Mouse (Mus musculus): ENCODE measurements around the gene Adap2. TPM values are rescaled to one million over a fixed set of nuclear protein-coding genes. Genes with fewer than 3 reads are reported as not detected.
"Not testable (repeated sequence)": the region's sequence is repeated elsewhere in the genome, so short reads cannot be mapped to it uniquely, and the experiment has no call there.

The Adap2 gene
- total RNA-seq (2022) = 10 to 100 TPM in 2 of 4 experiments, 1 to 10 TPM in 2; 6.9 to 12.6 (median 9.4) TPM

DNA sequence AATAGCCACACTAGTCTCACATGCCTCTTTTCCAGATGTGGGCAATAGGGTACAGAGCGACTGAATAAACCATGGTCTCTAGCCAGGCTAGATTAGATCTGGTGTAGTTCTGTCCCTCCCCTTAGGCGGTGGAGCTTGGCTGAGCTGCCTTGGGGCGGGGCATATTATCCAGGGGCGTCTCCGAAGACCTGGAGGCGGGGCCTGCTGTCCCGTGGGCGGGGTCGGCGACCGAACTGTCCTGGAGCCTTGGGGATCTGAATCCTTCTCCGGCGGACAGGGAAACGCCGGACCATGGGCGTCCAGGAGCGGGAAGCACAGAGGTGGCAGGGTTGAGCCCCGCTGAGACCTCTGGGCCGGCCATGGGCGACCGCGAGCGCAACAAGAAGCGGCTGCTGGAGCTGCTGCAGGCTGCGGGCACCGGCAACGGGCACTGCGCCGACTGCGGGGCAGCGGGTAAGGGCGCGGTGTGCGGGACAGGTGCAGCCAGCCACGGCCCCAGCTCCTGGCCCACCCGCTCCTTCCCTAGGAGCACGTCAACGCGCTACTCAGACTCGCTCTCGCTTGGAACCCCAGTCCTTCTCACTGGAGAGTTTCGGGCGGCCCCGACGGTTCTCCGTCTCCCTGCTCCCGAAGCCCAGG, at the start of gene Adap2:
Adap2 (plus strand) TSS at position 249 of the 639 bp plus-strand sequence.
- peak; percentile 18 to 54 for DNase-seq (ENCODE audit: low spot score in 2 of 2)

DNA sequence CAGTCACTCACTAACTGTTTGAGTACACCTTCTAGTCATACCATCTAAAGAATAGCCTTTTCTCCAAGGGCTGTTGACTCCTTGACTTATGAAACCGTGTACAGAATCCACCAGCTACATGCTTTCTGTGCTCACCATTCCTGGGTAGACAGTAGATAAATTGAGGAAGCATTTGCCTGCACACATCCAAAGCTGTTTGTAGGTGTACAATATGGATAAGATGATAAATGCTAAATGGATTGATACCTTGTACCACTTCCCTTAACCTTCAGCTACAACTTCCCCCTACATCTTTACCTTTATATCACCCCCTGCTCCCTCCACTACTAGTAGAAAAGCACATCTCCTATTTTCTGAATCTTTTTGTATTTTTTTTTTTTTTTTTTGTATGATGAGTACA, 49.5 kb upstream of the Adap2 start:
- no peak for DNase-seq (ENCODE audit: low spot score in 2 of 2)

DNA sequence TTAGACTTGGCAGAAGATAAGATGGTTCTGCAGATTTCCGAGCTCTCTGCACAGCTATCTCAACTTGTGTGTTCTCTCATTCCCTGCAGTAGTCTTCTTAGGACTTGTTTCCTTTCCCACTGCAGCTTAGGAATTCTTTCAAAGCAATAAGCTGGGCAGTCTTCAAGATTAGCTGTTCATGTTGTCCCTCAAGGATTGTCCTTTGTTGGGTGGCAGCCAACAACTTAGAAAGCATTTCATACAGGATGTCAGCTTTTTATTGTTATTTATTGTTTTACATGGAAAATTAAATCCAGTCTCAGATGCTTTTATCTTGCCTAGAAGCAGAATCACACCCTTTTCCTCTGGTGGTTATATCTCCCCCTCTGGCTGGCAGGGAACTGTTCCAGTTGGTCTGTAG, 37.5 kb upstream of the Adap2 start:
- no peak for DNase-seq (ENCODE audit: low spot score in 2 of 2)

DNA sequence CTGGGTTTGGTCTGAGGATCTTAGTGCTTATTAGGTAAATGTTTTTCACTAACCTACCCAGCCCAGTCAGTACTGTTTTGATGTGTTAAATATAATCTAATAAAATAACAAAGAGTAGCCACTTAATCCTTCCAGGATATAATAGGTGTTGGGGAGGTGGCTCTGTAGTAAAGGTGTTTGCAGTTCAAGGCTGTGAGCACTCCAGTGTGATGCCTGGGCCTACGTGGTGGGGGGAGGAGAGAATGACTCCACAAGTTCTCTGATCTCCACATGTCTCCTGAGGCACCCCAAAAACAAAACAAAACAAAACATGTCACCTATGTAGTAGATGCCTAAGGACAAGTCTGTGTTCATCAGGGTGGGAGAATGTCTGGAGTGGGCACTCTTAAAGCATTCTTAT, 21.9 kb upstream of the Adap2 start:
- no peak for DNase-seq (ENCODE audit: low spot score in 2 of 2)

DNA sequence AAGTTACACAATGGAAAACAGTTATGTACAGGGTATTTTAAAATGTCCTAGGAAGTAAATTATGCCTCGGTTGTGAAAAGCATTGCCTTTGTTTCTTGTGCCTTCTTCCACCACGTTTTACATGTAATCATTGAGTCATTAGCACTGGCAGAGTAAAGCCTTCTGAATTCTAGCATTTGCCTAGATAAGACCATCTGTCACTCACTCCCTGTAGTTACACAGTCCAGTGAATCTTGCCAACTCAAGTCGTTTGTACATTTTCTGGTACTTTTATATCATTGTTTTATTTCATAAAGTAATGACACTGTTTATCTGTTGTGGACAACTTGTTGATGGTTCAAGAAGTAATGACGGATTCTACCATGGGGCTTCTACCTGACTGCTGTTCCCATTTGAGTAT, 19.2 kb upstream of the Adap2 start:
- DNase-seq (ENCODE audit: low spot score in 2 of 2) = no peak

DNA sequence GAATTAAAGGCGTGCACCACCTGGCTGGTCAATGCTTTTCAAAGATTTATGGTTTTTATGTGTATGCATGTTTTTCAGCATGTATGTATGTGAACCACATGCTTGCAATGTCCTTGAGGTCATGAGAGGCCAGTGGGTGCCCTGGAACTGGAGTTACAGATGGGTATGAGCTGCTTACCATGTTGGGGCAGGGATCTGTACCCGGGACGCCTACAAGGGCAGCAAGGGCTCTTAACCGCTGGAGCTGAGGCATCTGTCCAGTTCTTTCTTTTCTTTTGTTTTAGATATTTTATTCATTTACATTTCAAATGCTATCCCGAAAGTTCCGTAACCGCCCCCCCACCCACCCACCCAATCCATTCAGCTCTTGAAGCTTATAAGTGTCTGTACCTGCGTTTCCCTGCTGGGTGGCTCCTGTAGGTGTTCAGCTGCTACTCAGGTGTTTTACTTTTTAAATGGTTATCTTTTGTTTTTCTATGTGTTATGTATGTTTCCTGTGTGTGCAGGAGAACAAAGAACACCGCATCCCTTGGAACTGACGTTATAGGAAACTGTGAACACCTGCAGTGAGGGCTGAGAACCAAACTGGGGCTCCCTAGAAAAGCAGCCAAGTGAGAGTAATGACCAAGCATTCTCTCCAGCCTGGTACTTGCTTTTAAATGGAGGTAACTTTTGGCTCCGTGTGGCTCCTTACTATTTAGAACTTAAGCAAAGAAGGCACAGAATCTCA, 17.8 kb upstream of the Adap2 start:
- no peak for DNase-seq (ENCODE audit: low spot score in 2 of 2)

DNA sequence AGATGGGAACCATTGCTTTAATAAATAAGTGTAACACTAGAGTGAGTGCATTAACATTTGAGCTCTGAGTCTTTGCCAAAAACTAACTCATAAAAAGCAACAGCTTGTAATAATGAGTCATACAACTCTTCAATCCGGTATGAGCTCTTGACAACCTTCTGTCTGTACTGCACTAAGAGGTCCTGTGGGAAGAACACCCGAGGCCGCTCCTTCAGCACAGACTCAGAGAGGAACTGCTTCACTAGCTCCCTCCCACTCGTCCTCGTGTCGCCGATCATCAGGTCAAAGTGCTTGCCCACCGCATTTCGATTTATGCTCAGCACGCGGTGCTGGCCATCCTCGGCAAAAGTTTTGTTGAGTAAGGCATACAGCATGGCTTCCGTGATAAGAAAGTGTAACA, 17.1 kb upstream of the Adap2 start:
- DNase-seq (ENCODE audit: low spot score in 2 of 2) = no peak

DNA sequence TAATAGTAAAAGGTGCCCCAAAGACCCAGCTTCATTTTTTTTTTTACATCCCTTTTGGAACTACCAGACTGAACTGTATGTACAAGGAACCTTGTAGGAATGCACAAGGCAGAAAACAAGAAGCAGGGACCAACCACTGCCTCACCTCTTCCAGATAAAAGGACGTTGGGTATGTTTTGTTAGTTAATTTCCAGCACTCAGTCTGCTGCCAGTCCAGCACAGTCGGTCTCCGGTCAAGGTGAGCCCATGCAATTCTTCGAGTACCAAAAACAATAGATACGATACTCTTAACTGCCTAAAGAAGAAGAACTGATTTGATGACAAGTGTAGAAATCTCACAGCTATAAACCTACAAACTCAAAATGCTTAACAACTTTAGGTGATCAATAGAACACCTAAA, 16.1 kb upstream of the Adap2 start:
- DNase-seq (ENCODE audit: low spot score in 2 of 2) = no peak

DNA sequence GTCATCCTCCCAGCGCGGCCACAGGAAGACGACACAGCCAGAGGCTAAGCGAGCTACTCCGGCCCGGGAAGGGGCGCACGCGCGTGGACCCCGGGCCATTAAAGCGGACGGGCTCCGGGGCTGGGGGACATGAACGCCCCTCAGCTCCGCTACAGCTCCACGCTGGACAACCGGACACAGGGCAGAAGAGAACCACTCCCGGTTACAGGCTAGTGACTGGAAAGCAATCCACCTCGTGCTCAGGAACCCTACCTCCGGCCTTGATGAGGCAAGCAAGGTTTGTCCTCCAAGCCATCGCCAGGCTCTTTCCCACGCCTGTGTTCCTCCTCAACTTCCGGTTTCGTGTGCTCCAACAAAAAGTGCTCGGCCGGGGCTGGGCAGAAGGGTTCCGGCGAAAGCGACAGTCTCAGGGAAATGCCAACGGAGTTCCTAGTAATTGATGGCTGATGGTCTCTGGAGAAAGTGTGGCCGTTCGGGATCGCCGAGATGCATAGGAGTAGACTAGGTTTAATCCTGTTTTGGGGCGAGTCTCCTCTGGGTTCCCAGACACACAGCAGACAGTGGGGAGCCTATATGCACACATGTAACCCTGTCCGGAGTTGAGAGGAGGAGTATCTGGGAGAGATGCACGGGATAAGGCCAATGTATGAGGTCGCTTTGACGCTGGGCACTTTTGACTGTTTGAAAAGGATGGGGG, 11.9 kb upstream of the Adap2 start, which contains the start of gene Tefm:
Tefm (minus strand) TSS at position 351 of the 697 bp plus-strand sequence.
- DNase-seq (ENCODE audit: low spot score in 2 of 2) = peak; percentile 59 to 85

DNA sequence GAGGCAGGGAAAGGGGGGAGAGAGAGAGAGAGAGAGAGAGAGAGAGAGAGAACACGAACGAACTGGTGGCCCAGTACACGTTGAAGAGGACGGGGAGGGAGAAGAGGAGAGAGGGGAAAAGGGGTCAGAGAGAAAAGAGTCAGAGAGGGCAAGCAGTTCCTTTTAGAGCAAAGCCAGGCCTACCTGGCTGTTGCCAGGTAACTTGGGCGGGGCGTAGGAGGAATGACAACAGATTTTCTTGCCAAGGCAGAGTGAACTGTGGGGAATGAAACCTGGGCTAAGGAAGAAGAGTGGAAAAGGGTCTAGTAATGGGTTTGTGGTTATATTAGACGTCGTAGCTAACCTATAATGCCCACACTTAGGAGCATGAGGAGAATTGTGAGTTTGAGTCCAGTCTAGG, 11.0 kb upstream of the Adap2 start:
- no peak for DNase-seq (ENCODE audit: low spot score in 2 of 2)

DNA sequence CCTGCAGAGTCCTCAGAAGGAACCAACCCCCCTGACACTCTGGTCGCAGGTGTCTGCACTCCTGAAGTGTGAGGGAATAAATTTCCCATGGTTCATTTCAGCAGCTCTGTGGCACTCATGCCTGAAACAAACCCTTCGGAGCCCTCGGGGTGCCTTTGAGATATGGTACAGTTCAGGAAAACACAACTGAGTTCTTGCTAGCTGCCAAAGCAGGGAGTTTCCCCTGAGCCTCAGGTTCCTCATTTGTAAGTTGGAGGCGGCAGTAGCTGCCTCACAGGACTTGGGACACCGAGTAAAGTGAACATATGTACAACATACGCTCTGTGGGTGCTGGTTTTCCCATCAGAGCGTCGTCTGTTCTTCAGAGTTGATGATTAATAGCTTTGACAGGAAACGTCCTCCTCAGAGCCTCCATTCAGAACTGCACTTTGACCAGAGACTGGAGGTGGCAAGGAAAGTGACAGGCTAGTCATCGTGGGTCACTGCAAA, 8.1 kb upstream of the Adap2 start:
- no peak for DNase-seq (ENCODE audit: low spot score in 2 of 2)

DNA sequence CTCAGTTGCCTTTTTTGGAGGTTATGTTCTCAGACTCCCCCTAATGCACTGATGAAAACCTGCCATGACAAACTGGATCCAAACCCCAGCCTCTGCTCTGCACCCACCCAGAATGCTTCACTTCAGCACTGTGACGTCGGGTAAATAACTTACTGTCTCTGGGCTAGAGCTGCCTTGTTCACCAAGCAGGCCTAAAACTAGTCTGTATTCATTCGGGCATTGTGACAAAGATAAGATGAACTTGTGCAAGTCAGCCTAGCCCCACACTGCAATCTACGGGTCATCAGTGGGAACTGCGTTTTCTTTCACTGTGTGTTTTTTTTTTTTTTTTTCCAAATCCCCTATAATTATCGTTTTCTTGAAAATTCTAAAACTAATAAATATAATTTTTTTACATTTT, 6.2 kb upstream of the Adap2 start:
- no peak for DNase-seq (ENCODE audit: low spot score in 2 of 2)

DNA sequence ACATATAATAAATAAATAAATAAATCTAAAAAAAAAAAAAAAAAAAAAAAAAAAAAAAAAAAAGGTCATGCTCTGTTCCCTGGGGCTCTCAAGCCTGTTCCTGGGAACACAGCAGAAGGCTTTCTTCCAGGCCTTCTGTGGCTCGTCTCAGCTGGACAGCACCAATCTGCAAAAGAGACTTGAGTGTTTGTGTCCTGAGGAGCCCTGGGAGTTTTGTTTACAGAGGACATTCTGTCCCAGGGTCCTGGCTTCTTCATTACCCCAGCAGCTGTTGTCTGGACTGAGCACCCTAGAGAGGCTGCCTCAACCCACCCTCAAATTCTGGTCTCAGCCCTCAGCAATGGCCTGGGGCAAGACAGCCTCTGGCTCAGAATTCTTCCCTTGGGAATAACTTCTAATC, 5.6 kb upstream of the Adap2 start:
- no peak for DNase-seq (ENCODE audit: low spot score in 2 of 2)

DNA sequence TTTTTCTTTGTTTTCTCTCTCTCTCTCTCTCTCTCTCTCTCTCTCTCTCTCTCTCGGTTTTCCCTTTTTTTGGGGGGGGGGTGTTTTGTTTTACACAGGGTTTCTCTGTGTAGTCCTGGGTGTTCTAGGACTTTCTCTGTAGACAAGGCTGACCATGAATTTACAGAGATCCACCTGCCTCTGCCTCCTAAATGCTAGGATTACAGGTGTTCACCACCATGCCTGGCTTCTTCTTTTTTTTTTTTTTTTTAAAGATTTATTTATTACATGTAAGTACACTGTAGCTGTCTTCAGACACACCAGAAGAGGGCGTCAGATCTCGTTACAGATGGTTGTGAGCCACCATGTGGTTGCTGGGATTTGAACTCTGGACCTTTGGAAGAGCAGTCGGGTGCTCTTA, 4.9 kb upstream of the Adap2 start:
- DNase-seq (ENCODE audit: low spot score in 2 of 2) = not testable (repeated sequence)

DNA sequence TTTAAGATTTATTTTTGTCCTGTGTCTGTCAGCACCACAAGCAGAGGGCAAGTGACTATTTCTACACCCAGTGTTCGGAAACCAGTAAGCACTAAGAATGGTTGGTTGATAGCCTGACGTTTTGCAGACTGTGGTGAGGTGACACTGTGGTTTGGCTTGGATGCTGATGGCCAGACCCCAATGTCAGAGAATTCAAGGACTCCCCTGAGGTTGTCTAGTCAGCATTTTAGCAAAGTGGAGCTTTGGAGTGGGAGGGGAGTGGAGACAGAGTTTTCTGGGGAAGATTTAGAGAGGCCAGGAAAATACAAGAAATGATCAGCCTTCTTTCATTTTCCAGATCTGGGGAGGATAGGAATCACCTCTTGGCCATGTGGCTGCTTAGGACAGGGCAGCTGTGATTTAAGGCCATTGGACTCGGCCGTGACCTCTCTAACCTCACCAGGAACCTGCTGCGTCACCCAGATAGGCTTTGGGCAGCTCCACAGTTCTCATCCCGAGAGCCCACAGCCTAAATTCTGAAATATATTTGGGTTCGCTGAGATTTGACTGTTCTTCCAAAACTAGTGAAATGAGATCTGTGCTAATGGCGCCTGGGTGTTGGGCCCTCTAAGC, 4.4 kb upstream of the Adap2 start:
- DNase-seq (ENCODE audit: low spot score in 2 of 2) = no peak

DNA sequence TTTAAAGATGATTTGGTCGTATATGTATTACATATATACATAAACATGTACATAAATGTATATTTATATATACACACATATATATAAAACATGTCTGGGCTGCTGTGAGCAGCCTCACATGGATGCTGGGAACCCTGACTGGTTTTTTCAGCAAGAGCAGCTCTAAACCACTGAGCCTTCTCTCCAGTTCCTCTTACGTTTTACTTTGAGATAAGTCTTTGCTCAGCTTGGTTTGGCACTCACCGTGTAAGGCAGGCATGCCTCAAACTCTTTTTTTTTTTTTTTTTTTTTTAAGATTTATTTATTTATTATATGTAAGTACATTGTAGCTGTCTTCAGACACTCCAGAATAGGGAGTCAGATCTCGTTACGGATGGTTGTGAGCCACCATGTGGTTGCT, 3.3 kb upstream of the Adap2 start:
- no peak for DNase-seq (ENCODE audit: low spot score in 2 of 2)

DNA sequence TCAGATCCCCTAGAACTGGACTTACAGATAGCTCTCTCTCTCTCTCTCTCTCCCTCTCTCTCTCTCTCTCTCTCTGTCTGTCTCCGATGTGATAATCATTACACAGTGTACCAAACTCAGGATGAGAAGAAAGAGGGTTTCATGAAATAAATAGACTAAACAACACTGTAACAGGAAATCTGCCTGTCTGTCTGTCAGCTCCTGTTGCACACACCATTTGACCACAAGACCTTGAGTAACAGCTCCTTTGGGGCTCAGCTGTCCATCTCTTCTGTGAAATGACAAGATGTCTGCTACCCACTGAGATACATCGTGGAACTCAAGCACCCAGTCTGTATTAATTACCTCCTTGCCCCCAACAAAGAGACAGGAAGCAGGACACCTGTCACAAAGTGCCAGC, 2.4 kb upstream of the Adap2 start:
- DNase-seq (ENCODE audit: low spot score in 2 of 2) = no peak

DNA sequence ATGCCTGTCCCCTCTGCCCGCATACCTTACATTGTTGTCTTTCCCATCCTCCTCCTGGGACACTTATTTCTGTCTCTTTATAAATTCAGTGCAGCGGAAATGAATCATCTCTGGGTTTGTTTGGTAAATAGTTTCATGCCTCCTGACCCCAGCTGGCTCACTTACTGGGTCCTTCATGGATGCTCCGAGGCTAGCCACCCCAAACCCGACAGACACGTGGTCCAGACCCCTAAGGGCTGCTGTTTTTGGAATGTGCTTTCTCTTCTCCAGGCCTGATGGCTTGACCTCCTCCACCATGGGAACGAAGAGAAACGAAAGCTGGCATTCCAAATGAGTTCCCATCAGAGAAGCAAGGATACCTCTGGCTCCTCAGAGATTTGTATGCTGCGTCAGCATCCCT, 1.5 kb upstream of the Adap2 start:
- no peak for DNase-seq (ENCODE audit: low spot score in 2 of 2)

DNA sequence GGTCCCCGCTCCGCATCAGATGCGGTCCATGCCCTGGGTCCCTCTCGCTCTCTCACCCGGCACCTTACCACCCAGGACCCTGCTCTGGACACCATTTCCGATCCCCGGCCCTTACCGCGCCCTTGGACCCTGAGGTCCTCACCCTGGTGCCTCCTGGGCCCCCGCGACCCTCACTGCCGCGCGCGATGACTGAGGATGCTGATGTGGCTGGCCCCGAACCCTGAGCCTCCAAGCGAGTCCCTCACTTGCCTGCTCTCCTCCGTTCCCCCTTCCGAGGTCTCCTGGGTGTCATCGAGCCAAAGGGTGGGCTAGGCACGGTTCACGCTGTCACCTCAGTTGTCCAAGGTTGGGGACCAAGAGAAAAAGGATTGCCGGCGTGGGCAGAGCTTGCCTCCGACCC, 596 bp downstream of the Adap2 start:
- no peak for DNase-seq (ENCODE audit: low spot score in 2 of 2)

DNA sequence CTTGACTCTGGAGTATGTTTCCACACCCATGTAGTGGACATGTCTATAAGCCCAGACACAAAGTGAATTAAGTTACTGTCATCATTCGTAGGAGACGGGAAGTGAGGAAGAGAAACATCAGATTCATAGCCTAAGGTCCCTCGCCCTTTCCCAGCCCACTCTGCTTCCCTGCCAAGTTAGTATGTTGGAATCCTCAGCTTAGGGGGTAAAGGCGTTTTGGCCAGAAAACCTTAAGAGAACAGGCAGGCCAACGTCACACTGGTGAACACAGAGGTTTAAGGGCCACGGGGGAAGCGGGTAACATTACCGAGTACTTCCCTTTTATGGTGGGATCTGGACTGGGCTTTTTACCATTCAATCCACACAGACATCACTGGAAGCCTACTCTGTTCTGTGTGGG, 1.6 kb downstream of the Adap2 start:
- no peak for DNase-seq (ENCODE audit: low spot score in 2 of 2)

DNA sequence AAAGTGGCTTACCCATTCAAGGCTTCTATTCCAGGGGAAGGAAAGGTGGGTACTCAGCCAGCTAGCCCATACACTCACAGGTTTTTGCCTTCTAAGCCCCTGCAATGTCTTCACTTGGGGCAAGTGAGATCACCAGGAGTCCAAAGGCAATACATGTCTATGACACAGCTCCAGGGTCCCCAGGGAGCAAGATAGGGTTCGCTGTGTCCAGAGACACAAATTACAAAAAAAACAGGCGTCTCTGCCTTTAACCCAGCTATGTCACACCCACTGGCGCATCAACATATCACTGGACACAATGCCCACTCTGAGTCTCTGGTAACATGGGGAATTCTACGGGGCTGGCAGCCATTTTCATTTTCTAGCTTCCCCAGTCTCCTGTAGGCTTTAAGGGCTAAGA, 2.1 kb downstream of the Adap2 start:
- no peak for DNase-seq (ENCODE audit: low spot score in 2 of 2)

DNA sequence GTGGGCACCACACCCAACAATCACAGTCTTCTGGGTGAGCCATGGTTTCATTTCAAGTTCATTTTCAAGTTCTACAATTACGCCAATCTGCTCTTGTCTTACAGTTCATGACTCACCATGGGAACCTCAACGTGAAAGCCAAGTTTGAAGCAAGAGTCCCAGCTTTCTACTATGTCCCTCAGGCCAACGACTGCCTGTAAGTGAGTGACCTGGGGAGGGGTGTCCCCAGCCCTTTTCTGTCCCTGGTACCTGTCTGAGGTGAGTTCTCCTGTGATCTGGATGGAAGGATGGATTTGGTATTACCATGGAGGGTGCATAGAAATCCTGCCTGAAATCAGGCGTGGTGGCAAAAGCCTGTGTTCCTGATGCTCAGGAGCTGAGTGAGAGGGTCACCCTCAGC, 2.9 kb downstream of the Adap2 start:
- DNase-seq (ENCODE audit: low spot score in 2 of 2) = no peak
